Mouse (Mus musculus): Measurements from ENCODE around the gene Arid3c. TPM values are rescaled to one million over a fixed set of nuclear protein-coding genes. Genes with fewer than 3 reads are reported as not detected.
"Not testable (repeated sequence)": the region's sequence is repeated elsewhere in the genome, so short reads cannot be mapped to it uniquely, and the experiment has no call there.

Gene Arid3c
- not detected in 2 replicates for polyA plus RNA-seq (2012; rRNA removed)

GRCm38 (mm10) chr4:41731052-41731765, at the start of gene Arid3c:
Arid3c (minus strand) TSS chr4:41731142.
- Histone ChIP-seq H3K4me3 (ENCODE audit: extremely low read depth, insufficient read depth, insufficient read length) (peak within 1 kb of the TSS; percentile 26; the same call in 1 of the 2 replicates), H3K27me3 (ENCODE audit: control insufficient read depth, insufficient read depth, low read length) (peaks cover 17% of the 10 kb centered on the region), H3K4me1 (ENCODE audit: control insufficient read depth, insufficient read depth, insufficient read length) (peaks cover 4% of the 10 kb centered on the region; the same call in 1 of the 2 replicates), H3K36me3 (ENCODE audit: control insufficient read depth, insufficient read depth, low read length) (no peaks in the 10 kb centered on the region), H3K27ac (ENCODE audit: insufficient read depth, low read length) (no peak within 1 kb of the TSS)
- TF ChIP-seq CTCF (IDR thresholded peaks at IDR 0.05; ENCODE audit: extremely low read depth, insufficient read depth, insufficient read length, insufficient replicate concordance) (no peak), POLR2A (IDR thresholded peaks at IDR 0.05; ENCODE audit: low read depth, low read length) (no peak)
- 2% methylated on average over 50 of the region's 50 CpGs for WGBS
- no peak for DNase-seq (ENCODE audit: low read depth in 1 of 2, low spot score in 2 of 2)

GRCm38 (mm10) chr4:41775840-41776239, 44.9 kb upstream of the Arid3c start:
- 89% methylated on average over 1 of the region's 1 CpGs for WGBS
- not testable (repeated sequence) for H3K4me3 ChIP-seq (ENCODE audit: extremely low read depth, insufficient read depth, insufficient read length); H3K27me3 ChIP-seq (ENCODE audit: control insufficient read depth, insufficient read depth, low read length); H3K27ac ChIP-seq (ENCODE audit: insufficient read depth, low read length); H3K4me1 ChIP-seq (ENCODE audit: control insufficient read depth, insufficient read depth, insufficient read length); H3K36me3 ChIP-seq (ENCODE audit: control insufficient read depth, insufficient read depth, low read length); DNase-seq (ENCODE audit: low read depth in 1 of 2, low spot score in 2 of 2)

- H3K27me3 ChIP-seq (ENCODE audit: control insufficient read depth, insufficient read depth, low read length); DNase-seq (ENCODE audit: low read depth in 1 of 2, low spot score in 2 of 2); H3K36me3 ChIP-seq (ENCODE audit: control insufficient read depth, insufficient read depth, low read length); H3K4me3 ChIP-seq (ENCODE audit: extremely low read depth, insufficient read depth, insufficient read length); H3K4me1 ChIP-seq (ENCODE audit: control insufficient read depth, insufficient read depth, insufficient read length); H3K27ac ChIP-seq (ENCODE audit: insufficient read depth, low read length): not testable (repeated sequence)
- 84% methylated on average over 3 of the region's 3 CpGs for WGBS
These were observed 43.6 kb upstream of the Arid3c start for GRCm38 (mm10) chr4:41774506-41774905.

GRCm38 (mm10) chr4:41774002-41774401, 43.1 kb upstream of the Arid3c start, which contains the start of gene Ccl27a:
Ccl27a (minus strand) TSS chr4:41774247.
- peak within 1 kb of the TSS; percentile 62; the same call in 1 of the 2 replicates for H3K4me3 ChIP-seq (ENCODE audit: extremely low read depth, insufficient read depth, insufficient read length)
- H3K27me3 ChIP-seq (ENCODE audit: control insufficient read depth, insufficient read depth, low read length); H3K27ac ChIP-seq (ENCODE audit: insufficient read depth, low read length); H3K4me1 ChIP-seq (ENCODE audit: control insufficient read depth, insufficient read depth, insufficient read length); H3K36me3 ChIP-seq (ENCODE audit: control insufficient read depth, insufficient read depth, low read length): not testable (repeated sequence)
- WGBS = 7% methylated on average over 12 of the region's 14 CpGs
- peak; percentile 77 for DNase-seq (ENCODE audit: low read depth in 1 of 2, low spot score in 2 of 2)

- H3K4me3 ChIP-seq (ENCODE audit: extremely low read depth, insufficient read depth, insufficient read length) = peak overlapping the region; percentile 62; the same call in 1 of the 2 replicates
- not testable (repeated sequence) for H3K36me3 ChIP-seq (ENCODE audit: control insufficient read depth, insufficient read depth, low read length); H3K27ac ChIP-seq (ENCODE audit: insufficient read depth, low read length); H3K27me3 ChIP-seq (ENCODE audit: control insufficient read depth, insufficient read depth, low read length); H3K4me1 ChIP-seq (ENCODE audit: control insufficient read depth, insufficient read depth, insufficient read length)
- peak; percentile 22 to 47 for DNase-seq (ENCODE audit: low read depth in 1 of 2, low spot score in 2 of 2)
- WGBS = 1% methylated on average over 17 of the region's 25 CpGs
These were observed 42.6 kb upstream of the Arid3c start for GRCm38 (mm10) chr4:41773502-41773901.

GRCm38 (mm10) chr4:41772946-41773345, 42.0 kb upstream of the Arid3c start:
- 16% methylated on average over 7 of the region's 16 CpGs for WGBS
- DNase-seq (ENCODE audit: low read depth in 1 of 2, low spot score in 2 of 2); H3K36me3 ChIP-seq (ENCODE audit: control insufficient read depth, insufficient read depth, low read length); H3K4me1 ChIP-seq (ENCODE audit: control insufficient read depth, insufficient read depth, insufficient read length); H3K27ac ChIP-seq (ENCODE audit: insufficient read depth, low read length); H3K27me3 ChIP-seq (ENCODE audit: control insufficient read depth, insufficient read depth, low read length): not testable (repeated sequence)
- H3K4me3 ChIP-seq (ENCODE audit: extremely low read depth, insufficient read depth, insufficient read length) = peak overlapping the region; percentile 27; the same call in 1 of the 2 replicates

GRCm38 (mm10) chr4:41767301-41767700, 36.4 kb upstream of the Arid3c start:
- DNase-seq (ENCODE audit: low read depth in 1 of 2, low spot score in 2 of 2); H3K27me3 ChIP-seq (ENCODE audit: control insufficient read depth, insufficient read depth, low read length); H3K36me3 ChIP-seq (ENCODE audit: control insufficient read depth, insufficient read depth, low read length); H3K4me3 ChIP-seq (ENCODE audit: extremely low read depth, insufficient read depth, insufficient read length); H3K27ac ChIP-seq (ENCODE audit: insufficient read depth, low read length); H3K4me1 ChIP-seq (ENCODE audit: control insufficient read depth, insufficient read depth, insufficient read length): not testable (repeated sequence)
- 71% methylated on average over 10 of the region's 10 CpGs for WGBS

GRCm38 (mm10) chr4:41763176-41763575, 32.2 kb upstream of the Arid3c start:
- 82% methylated on average over 6 of the region's 6 CpGs for WGBS
- H3K36me3 ChIP-seq (ENCODE audit: control insufficient read depth, insufficient read depth, low read length); H3K27ac ChIP-seq (ENCODE audit: insufficient read depth, low read length); H3K4me1 ChIP-seq (ENCODE audit: control insufficient read depth, insufficient read depth, insufficient read length); H3K4me3 ChIP-seq (ENCODE audit: extremely low read depth, insufficient read depth, insufficient read length); H3K27me3 ChIP-seq (ENCODE audit: control insufficient read depth, insufficient read depth, low read length); DNase-seq (ENCODE audit: low read depth in 1 of 2, low spot score in 2 of 2): not testable (repeated sequence)

- DNase-seq (ENCODE audit: low read depth in 1 of 2, low spot score in 2 of 2); H3K36me3 ChIP-seq (ENCODE audit: control insufficient read depth, insufficient read depth, low read length); H3K27ac ChIP-seq (ENCODE audit: insufficient read depth, low read length); H3K27me3 ChIP-seq (ENCODE audit: control insufficient read depth, insufficient read depth, low read length); H3K4me3 ChIP-seq (ENCODE audit: extremely low read depth, insufficient read depth, insufficient read length); H3K4me1 ChIP-seq (ENCODE audit: control insufficient read depth, insufficient read depth, insufficient read length): not testable (repeated sequence)
- WGBS = 91% methylated on average over 8 of the region's 8 CpGs
These were observed 31.8 kb upstream of the Arid3c start for GRCm38 (mm10) chr4:41762688-41763114.

Data from spleen, adult 2 months (tissue).